Mouse (Mus musculus) ES-Bruce4 (cell line): ENCODE results near the gene Slc22a30. TPM values are rescaled to one million over a fixed set of nuclear protein-coding genes. Genes with fewer than 3 reads are reported as not detected.
"Not testable (repeated sequence)": the region's sequence is repeated elsewhere in the genome, so short reads cannot be mapped to it uniquely, and the experiment has no call there.

Experiments used
- H3K27ac ChIP-seq: 2 replicates; pipeline ENCODE4 v1.5.1; 2012; ENCODE audit warnings: low read length, inconsistent platforms; ENCODE audit not compliant: insufficient read depth
- H3K27me3 ChIP-seq: 2 replicates; pipeline ENCODE4 v1.6.1; 2012; ENCODE audit warnings: mild to moderate bottlenecking, low read length, inconsistent platforms; ENCODE audit not compliant: control insufficient read depth, poor library complexity, insufficient read depth, severe bottlenecking
- H3K36me3 ChIP-seq: 2 replicates; pipeline ENCODE4 v1.6.1; 2012; ENCODE audit warnings: inconsistent platforms, mild to moderate bottlenecking, low read length, moderate library complexity; ENCODE audit not compliant: control insufficient read depth, poor library complexity, insufficient read depth, severe bottlenecking
- H3K4me1 ChIP-seq: one replicate; pipeline ENCODE4 v1.8.1; 2011; ENCODE audit warnings: low read length; ENCODE audit not compliant: control insufficient read depth, insufficient read depth
- H3K4me3 ChIP-seq: 2 replicates; pipeline ENCODE4 v1.5.1; 2011; ENCODE audit warnings: low read depth, mild to moderate bottlenecking, low read length
- H3K9ac ChIP-seq: 2 replicates; pipeline ENCODE4 v1.6.1; 2012; ENCODE audit warnings: low read depth, mild to moderate bottlenecking, inconsistent platforms; ENCODE audit not compliant: poor library complexity, severe bottlenecking
- H3K9me3 ChIP-seq: replicated peaks from 2 replicates; pipeline ENCODE4 v1.6.1; 2012; ENCODE audit warnings: mild to moderate bottlenecking, low read length, inconsistent platforms; ENCODE audit not compliant: control insufficient read depth, poor library complexity, insufficient read depth, severe bottlenecking
- CTCF ChIP-seq: IDR thresholded peaks from one replicate; pipeline ENCODE4 v1.8.1; 2011; ENCODE audit warnings: low read depth, low read length
- EP300 ChIP-seq: IDR thresholded peaks from 2 replicates; pipeline ENCODE4 v1.6.1; 2011; ENCODE audit warnings: low read depth, low read length; ENCODE audit not compliant: insufficient read depth
- POLR2A ChIP-seq: IDR thresholded peaks from one replicate; pipeline ENCODE4 v1.8.1; 2011; ENCODE audit warnings: low read length; ENCODE audit not compliant: insufficient read depth
- polyA plus RNA-seq: library from polyadenylated mRNA; stranded (reverse); fragments of >200 nt; gene quantifications from 2 replicates; pipeline ENCODE4 v1.2.4, GENCODE M21; 2011; ENCODE audit warnings: low read depth; ENCODE audit not compliant: missing spikeins, insufficient read depth, insufficient read length

Gene Slc22a30
- polyA plus RNA-seq, result not detected in 2 replicates

- not testable (repeated sequence) for H3K27ac ChIP-seq, H3K9me3 ChIP-seq, H3K4me1 ChIP-seq, H3K9ac ChIP-seq, H3K36me3 ChIP-seq, H3K27me3 ChIP-seq, H3K4me3 ChIP-seq
These were observed at the start of gene Slc22a30 for GRCm38 (mm10) chr19:8405011-8405410. Gene Slc22a30 (minus strand): TSS chr19:8405111.

GRCm38 (mm10) chr19:8448321-8448720 lies 43.4 kb upstream of the Slc22a30 start:
- Histone ChIP-seq H3K4me3 (no peak overlapping the region), H3K27ac (no peak overlapping the region), H3K36me3 (no peaks in the 10 kb centered on the region), H3K9ac (no peak overlapping the region), H3K9me3 (no peaks in the 10 kb centered on the region), H3K4me1 (no peaks in the 10 kb centered on the region), H3K27me3 (no peaks in the 10 kb centered on the region)
- no peak for TF ChIP-seq POLR2A
- no peak for TF ChIP-seq CTCF
- no peak for TF ChIP-seq EP300

GRCm38 (mm10) chr19:8447516-8447915 lies 42.6 kb upstream of the Slc22a30 start:
- no peak overlapping the region for H3K9ac ChIP-seq

GRCm38 (mm10) chr19:8431051-8431662 lies 26.2 kb upstream of the Slc22a30 start:
- H3K9me3 ChIP-seq, result no peaks in the 10 kb centered on the region
- H3K36me3 ChIP-seq, result no peaks in the 10 kb centered on the region
- no peak overlapping the region for H3K4me3 ChIP-seq
- no peaks in the 10 kb centered on the region for H3K4me1 ChIP-seq
- TF ChIP-seq EP300, result no peak
- no peak for TF ChIP-seq CTCF
- TF ChIP-seq POLR2A, result no peak
- H3K27ac ChIP-seq, result no peak overlapping the region
- no peaks in the 10 kb centered on the region for H3K27me3 ChIP-seq
- H3K9ac ChIP-seq, result no peak overlapping the region

More at GRCm38 (mm10) chr19:8447516-8447915, 42.6 kb upstream of the Slc22a30 start:
- H3K36me3 ChIP-seq, result no peaks in the 10 kb centered on the region
- H3K4me3 ChIP-seq, result no peak overlapping the region
- no peak overlapping the region for H3K27ac ChIP-seq
- no peaks in the 10 kb centered on the region for H3K27me3 ChIP-seq
- H3K9me3 ChIP-seq, result no peaks in the 10 kb centered on the region
- TF ChIP-seq CTCF, result no peak
- no peak for TF ChIP-seq POLR2A
- TF ChIP-seq EP300, result no peak
- H3K4me1 ChIP-seq, result no peaks in the 10 kb centered on the region

- H3K9me3 ChIP-seq, H3K4me3 ChIP-seq, H3K4me1 ChIP-seq, H3K9ac ChIP-seq, H3K27ac ChIP-seq, H3K36me3 ChIP-seq, H3K27me3 ChIP-seq: not testable (repeated sequence)
These were observed 2.5 kb upstream of the Slc22a30 start for GRCm38 (mm10) chr19:8407290-8408021.

Other genes with a start within 250 kb of the Slc22a30 start
- gene Slc22a29, start 186.2 kb downstream of the Slc22a30 start, polyA plus RNA-seq, result not detected in 2 replicates
- not detected in 2 replicates for gene Slc22a8, start 186.1 kb upstream of the Slc22a30 start, polyA plus RNA-seq
- not detected in 2 replicates for gene Slc22a6, start 212.9 kb upstream of the Slc22a30 start, polyA plus RNA-seq